Mouse (Mus musculus): Measurements from ENCODE around the gene Upf2. TPM values are rescaled to one million over a fixed set of nuclear protein-coding genes. Genes with fewer than 3 reads are reported as not detected.

Upf2 gene
- polyA plus RNA-seq, 1 experiment = 22.4 TPM

DNA sequence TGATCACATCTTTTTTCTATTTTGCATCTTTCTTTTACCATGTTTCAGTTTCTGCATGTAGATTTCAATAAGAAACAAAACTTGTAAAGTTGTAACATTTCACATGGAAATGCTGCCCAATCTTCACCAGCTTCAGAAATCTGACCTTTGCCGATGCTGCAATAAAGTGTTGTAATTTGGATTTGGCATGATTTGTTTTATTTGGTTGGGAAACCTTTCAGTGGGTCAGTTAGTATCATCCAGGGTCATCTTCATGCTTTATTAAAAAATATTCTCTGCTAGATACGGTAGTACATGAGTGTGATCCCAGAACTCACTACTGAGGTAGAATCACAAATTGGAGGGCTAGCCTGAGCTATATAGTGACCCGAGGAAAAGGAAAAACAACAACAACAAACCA lies 105.2 kb downstream of the Upf2 start:
- no peaks in the 10 kb centered on the region for H3K4me1 ChIP-seq (ENCODE audit: control insufficient read depth, insufficient read depth, low read length)
- no peak overlapping the region for H3K27ac ChIP-seq (ENCODE audit: insufficient read depth, low read depth, low read length)
- no peak overlapping the region for H3K4me3 ChIP-seq (ENCODE audit: insufficient read depth, low read length)
- TF ChIP-seq POLR2A (IDR thresholded peaks at IDR 0.05; ENCODE audit: borderline replicate concordance, low read depth, low read length) (no peak), CTCF (IDR thresholded peaks at IDR 0.05; ENCODE audit: low read depth, low read length) (no peak)

GRCm38 (mm10) chr2:6059291-6059690 lies 108.0 kb downstream of the Upf2 start:
- Histone ChIP-seq H3K27ac (ENCODE audit: insufficient read depth, low read depth, low read length) (no peak overlapping the region), H3K4me1 (ENCODE audit: control insufficient read depth, insufficient read depth, low read length) (no peaks in the 10 kb centered on the region), H3K4me3 (ENCODE audit: insufficient read depth, low read length) (no peak overlapping the region)
- TF ChIP-seq POLR2A (IDR thresholded peaks at IDR 0.05; ENCODE audit: borderline replicate concordance, low read depth, low read length) = no peak

DNA sequence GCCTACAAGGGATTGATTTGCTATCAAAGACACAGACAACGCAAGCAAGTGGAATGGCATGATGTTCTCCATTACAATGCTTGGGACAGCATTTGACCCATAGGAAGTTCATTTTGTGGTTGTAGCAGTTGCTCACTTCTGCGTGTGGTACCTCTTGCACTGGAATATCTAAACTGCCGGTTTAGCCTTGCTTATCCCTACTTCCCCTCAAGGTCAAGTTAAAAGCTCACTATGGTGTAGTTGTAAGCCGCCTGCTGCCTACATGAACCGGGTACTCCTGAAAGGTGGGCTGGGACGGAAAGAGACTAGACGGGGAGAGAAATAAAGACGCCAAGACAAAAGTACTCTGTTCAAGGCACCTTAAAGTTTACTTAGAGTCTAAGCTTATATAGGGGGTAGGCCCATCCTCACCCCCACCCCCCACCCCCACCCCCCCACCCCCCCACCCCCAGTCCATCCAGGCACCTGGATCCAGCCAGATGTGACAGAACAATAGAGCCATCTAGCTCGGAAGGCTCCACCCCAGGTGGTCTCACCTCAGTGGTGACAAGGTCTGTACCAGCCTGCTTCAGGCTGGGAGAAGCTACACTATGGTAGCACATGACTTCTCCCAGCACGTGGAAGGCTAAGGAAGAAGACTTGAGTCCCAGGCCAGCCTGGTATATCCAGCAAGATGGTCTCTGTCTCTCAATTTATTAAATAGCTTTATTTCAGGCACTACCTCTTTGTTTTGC lies 109.0 kb downstream of the Upf2 start:
- Histone ChIP-seq H3K4me3 (ENCODE audit: insufficient read depth, low read length) (no peak overlapping the region), H3K4me1 (ENCODE audit: control insufficient read depth, insufficient read depth, low read length) (no peaks in the 10 kb centered on the region), H3K27ac (ENCODE audit: insufficient read depth, low read depth, low read length) (no peak overlapping the region)
- TF ChIP-seq POLR2A (IDR thresholded peaks at IDR 0.05; ENCODE audit: borderline replicate concordance, low read depth, low read length) = no peak
- TF ChIP-seq CTCF (IDR thresholded peaks at IDR 0.05; ENCODE audit: low read depth, low read length) = no peak

DNA sequence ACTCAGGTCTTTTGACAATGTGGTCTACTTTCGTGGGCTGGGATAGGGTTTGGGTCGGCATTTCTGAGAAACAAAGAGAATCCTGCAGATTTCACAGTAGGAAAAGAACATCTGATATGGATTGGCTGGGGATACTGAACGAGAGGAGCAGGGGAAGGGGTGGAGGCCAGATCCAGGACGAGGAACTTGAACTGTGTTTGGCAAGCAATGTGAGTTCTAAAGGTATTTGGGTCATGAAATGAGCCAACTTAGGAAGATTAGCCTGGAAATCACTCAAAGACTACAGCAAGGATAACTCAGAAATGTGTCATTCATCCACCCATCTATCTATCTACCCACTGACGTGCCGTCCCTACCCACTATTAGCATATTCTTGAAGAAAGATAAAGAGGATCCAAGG lies 116.1 kb downstream of the Upf2 start:
- Histone ChIP-seq H3K4me3 (ENCODE audit: insufficient read depth, low read length) (no peak overlapping the region), H3K4me1 (ENCODE audit: control insufficient read depth, insufficient read depth, low read length) (no peaks in the 10 kb centered on the region), H3K27ac (ENCODE audit: insufficient read depth, low read depth, low read length) (no peak overlapping the region)
- TF ChIP-seq CTCF (IDR thresholded peaks at IDR 0.05; ENCODE audit: low read depth, low read length) = no peak
- TF ChIP-seq POLR2A (IDR thresholded peaks at IDR 0.05; ENCODE audit: borderline replicate concordance, low read depth, low read length) = no peak

DNA sequence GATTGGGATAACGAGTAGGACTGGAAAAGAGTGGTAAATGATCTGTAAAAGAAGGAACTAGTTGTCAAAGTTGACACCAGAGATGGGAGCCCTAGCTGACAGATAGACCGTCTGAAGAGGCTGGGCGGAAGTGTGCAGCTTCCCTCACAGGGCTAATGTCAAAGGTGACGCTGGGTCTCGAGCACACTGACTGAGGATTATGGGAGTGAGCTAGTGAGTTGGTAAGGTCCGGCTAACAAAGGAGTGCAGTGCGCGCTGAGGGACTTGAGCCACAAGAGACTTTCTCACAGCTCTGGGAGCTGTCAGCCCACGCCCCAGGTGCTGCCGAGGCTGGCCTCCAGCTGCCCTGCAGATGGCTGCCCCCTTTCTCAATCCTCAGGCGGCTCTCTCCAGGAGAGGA lies 119.7 kb downstream of the Upf2 start:
- H3K4me3 ChIP-seq (ENCODE audit: insufficient read depth, low read length) = no peak overlapping the region
- H3K27ac ChIP-seq (ENCODE audit: insufficient read depth, low read depth, low read length) = no peak overlapping the region
- TF ChIP-seq POLR2A (IDR thresholded peaks at IDR 0.05; ENCODE audit: borderline replicate concordance, low read depth, low read length) (no peak), CTCF (IDR thresholded peaks at IDR 0.05; ENCODE audit: low read depth, low read length) (no peak)
- no peaks in the 10 kb centered on the region for H3K4me1 ChIP-seq (ENCODE audit: control insufficient read depth, insufficient read depth, low read length)

DNA sequence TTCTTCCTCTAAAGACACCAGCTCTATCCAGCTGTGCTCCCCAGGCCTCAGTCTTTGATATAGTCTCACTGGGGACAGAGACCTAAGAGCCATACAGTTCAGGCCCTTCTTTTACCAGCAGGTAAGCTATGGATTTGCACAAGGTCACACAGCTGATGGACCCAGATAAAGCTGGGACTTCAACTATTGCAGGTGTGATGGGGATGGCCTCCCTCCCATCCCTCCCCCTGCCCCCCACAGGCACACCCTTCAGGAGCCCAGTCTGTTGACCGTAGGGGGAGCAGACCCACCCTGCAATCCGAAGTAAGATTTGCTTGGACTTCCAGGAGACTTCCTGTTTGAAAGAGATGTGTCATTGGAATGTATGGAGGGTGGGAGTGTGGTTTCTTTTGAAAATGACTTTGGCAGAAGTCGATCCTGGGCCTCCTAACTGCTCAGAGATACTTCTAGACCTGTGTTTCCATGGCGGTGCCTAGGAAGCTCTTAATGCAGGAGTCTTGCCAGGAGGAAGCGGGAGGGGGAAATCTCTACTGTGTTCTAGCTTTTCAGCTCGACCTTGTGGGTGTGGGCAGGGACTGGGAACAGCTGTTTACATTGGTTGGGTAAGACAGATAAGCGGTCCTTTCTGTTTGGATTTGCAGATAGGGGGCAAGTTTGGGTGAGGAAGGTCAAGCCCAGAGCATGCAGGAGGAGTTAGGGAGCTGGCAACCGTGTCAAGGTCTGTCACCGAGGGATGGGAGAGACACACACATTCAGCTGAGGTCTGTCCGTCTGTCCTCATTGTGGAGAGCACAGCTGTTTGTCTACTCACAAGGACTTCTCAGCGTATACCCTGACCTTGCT lies 120.5 kb downstream of the Upf2 start:
- TF ChIP-seq POLR2A (IDR thresholded peaks at IDR 0.05; ENCODE audit: borderline replicate concordance, low read depth, low read length) (no peak), CTCF (IDR thresholded peaks at IDR 0.05; ENCODE audit: low read depth, low read length) (no peak)
- no peaks in the 10 kb centered on the region for H3K4me1 ChIP-seq (ENCODE audit: control insufficient read depth, insufficient read depth, low read length)
- no peak overlapping the region for H3K4me3 ChIP-seq (ENCODE audit: insufficient read depth, low read length)
- H3K27ac ChIP-seq (ENCODE audit: insufficient read depth, low read depth, low read length) = no peak overlapping the region

DNA sequence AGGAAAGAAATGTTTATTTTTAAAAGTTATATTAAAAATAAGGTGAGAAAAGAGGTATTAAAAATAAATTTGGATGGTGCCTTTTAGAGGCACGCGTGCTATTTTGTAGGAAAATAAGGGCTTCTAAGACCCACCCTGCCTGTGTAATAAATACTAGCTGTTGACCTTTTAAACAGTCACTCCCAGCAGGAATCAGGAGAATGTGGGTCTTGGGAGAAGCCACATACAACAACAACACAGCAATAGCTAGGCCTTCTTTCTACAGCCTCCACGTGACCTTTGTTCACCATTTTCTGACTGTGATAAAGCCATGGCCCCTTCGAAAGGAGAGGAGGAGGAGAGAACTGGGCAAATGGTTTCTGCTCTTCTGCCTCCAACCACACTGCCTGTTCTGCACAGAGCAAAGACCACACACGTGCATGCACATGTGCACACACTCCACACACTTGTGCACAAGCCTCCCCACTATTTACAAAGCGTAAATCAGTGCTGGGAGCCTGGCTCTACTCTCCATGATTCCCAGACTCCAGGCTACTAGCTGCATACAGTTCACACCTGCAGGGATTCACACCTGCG lies 121.5 kb downstream of the Upf2 start:
- no peaks in the 10 kb centered on the region for H3K4me1 ChIP-seq (ENCODE audit: control insufficient read depth, insufficient read depth, low read length)
- no peak overlapping the region for H3K4me3 ChIP-seq (ENCODE audit: insufficient read depth, low read length)
- TF ChIP-seq POLR2A (IDR thresholded peaks at IDR 0.05; ENCODE audit: borderline replicate concordance, low read depth, low read length) = no peak
- TF ChIP-seq CTCF (IDR thresholded peaks at IDR 0.05; ENCODE audit: low read depth, low read length) = no peak
- H3K27ac ChIP-seq (ENCODE audit: insufficient read depth, low read depth, low read length) = no peak overlapping the region

- H3K4me3 ChIP-seq (ENCODE audit: insufficient read depth, low read length) = no peak overlapping the region
- no peak for TF ChIP-seq POLR2A (IDR thresholded peaks at IDR 0.05; ENCODE audit: borderline replicate concordance, low read depth, low read length)
- no peak for TF ChIP-seq CTCF (IDR thresholded peaks at IDR 0.05; ENCODE audit: low read depth, low read length)
- H3K27ac ChIP-seq (ENCODE audit: insufficient read depth, low read depth, low read length) = no peak overlapping the region
Measured at GRCm38 (mm10) chr2:6074891-6075529, 123.7 kb downstream of the Upf2 start.

GRCm38 (mm10) chr2:6075530-6075896 lies 124.2 kb downstream of the Upf2 start:
- H3K4me1 ChIP-seq (ENCODE audit: control insufficient read depth, insufficient read depth, low read length) = no peaks in the 10 kb centered on the region
- TF ChIP-seq CTCF (IDR thresholded peaks at IDR 0.05; ENCODE audit: low read depth, low read length) (no peak), POLR2A (IDR thresholded peaks at IDR 0.05; ENCODE audit: borderline replicate concordance, low read depth, low read length) (no peak)
- no peak overlapping the region for H3K4me3 ChIP-seq (ENCODE audit: insufficient read depth, low read length)
- H3K27ac ChIP-seq (ENCODE audit: insufficient read depth, low read depth, low read length) = no peak overlapping the region

More at GRCm38 (mm10) chr2:6074891-6075529, 123.7 kb downstream of the Upf2 start:
- H3K4me1 ChIP-seq (ENCODE audit: control insufficient read depth, insufficient read depth, low read length) = no peaks in the 10 kb centered on the region

Measured in bone marrow macrophage, adult 2 months (primary cell).